Mouse (Mus musculus) kidney, embryonic 14.5 days (tissue): ENCODE measurements around the gene Arl8a. TPM values are rescaled to one million over a fixed set of nuclear protein-coding genes. Genes with fewer than 3 reads are reported as not detected.
A peak's percentile ranks its signal among the peaks of the same experiment; 100 is the strongest.
"Not testable (repeated sequence)": the region's sequence is repeated elsewhere in the genome, so short reads cannot be mapped to it uniquely, and the experiment has no call there.

Experiments used
- ATAC-seq: fragments of 200-750 bp; cut with Nextera tagmentation; 2 replicates; pipeline ENCODE4 v1.8.0; 2017; ENCODE audit warnings: moderate number of reproducible peaks, mild to moderate bottlenecking, moderate TSS enrichment, moderate library complexity; ENCODE audit not compliant: low FRiP score, low TSS enrichment
- H3K27ac ChIP-seq: fragments of 300-500 bp; sonication (generic); 2 replicates; pipeline ENCODE4 v1.5.1; 2014; ENCODE audit warnings: low read depth, mild to moderate bottlenecking, low read length, moderate library complexity, mixed read lengths
- H3K27me3 ChIP-seq: fragments of 300-500 bp; sonication (generic); 2 replicates; pipeline ENCODE4 v1.6.1; 2014; ENCODE audit warnings: mild to moderate bottlenecking, low read length; ENCODE audit not compliant: control insufficient read depth, insufficient read depth
- H3K36me3 ChIP-seq: fragments of 300-500 bp; sonication (generic); 2 replicates; pipeline ENCODE4 v1.6.1; 2014; ENCODE audit warnings: low read length, mixed read lengths; ENCODE audit not compliant: control insufficient read depth, insufficient read depth
- H3K4me1 ChIP-seq: fragments of 300-500 bp; sonication (generic); 2 replicates; pipeline ENCODE4 v1.6.1; 2014; ENCODE audit warnings: low read length, mixed read lengths; ENCODE audit not compliant: control insufficient read depth, insufficient read depth
- H3K4me2 ChIP-seq: fragments of 300-500 bp; sonication (generic); replicated peaks from 2 replicates; pipeline ENCODE4 v1.6.1; 2014; ENCODE audit warnings: low read depth, mild to moderate bottlenecking, low read length
- H3K4me3 ChIP-seq: fragments of 300-500 bp; sonication (generic); 2 replicates; pipeline ENCODE4 v1.5.1; 2014; ENCODE audit warnings: mild to moderate bottlenecking, low read length
- H3K9ac ChIP-seq: fragments of 300-500 bp; sonication (generic); 2 replicates; pipeline ENCODE4 v1.6.1; 2014; ENCODE audit warnings: low read depth, mild to moderate bottlenecking, low read length, moderate library complexity
- H3K9me3 ChIP-seq: fragments of 300-500 bp; sonication (generic); 2 replicates; pipeline ENCODE4 v1.6.1; 2016; ENCODE audit warnings: low read length; ENCODE audit not compliant: control insufficient read depth
- WGBS: fragments of 180-500 bp; shearing (Covaris S2); extraction: QIAGEN DNeasy Blood & Tissue Kit; methylation state at CpG from one replicate; pipeline ENCODE4 v1.1.7; 2014; 5-methylcytosine and 5-hydroxymethylcytosine counted together
- polyA plus RNA-seq: library from polyadenylated mRNA; unstranded; fragments of >200 nt; fragmentation: Nextera tagmentation; extraction: Ambion mirVana; gene quantifications from 2 replicates; pipeline ENCODE4 v1.2.1, GENCODE M21; 2014

Arl8a gene
- polyA plus RNA-seq, 1 experiment from 2014 or later: 44.5 TPM

DNA sequence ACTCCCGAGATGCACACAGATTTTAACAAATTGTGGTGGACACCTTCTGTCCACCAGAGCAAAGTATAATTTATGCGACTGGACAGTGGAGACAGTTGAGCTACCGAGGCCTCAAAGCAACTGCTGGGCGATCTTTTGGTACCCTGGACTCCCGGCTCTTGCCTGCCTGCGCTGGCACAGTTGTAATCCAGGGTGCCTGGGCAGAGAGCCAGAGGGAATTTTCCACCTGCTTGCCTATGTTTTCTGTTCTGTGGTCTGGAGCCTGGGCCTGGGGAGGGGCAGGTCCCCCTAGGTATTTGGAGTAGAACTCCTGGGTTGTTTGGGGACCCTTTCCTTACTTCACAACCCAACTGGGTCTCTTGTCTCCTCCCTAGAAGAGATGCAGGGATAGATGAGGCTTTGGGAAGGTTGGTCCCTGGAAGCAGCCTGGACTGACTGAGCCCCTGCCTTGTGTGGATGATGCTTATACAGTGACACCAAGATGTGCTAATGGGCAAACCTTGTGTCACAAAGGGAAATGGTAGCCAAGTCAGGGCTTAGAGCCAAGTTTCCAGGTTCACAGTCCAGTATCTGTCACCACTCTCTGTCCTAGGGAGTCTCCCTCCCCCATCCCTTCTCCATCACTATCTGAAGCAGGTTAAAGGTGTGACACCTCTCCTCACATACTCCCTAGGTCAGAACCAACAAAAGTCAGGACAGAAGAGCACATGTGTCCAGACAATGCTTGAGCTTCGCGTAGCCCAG is 35.4 kb downstream of the Arl8a start:
- 88% methylated on average over 8 of the region's 8 CpGs for WGBS

GRCm38 (mm10) chr1:135182975-135183374 is 36.4 kb downstream of the Arl8a start:
- no peak overlapping the region for H3K9ac ChIP-seq
- peaks cover 10% of the 10 kb centered on the region; the same call in 1 of the 2 replicates for H3K4me1 ChIP-seq
- no peak overlapping the region for H3K4me3 ChIP-seq
- H3K9me3 ChIP-seq: no peaks in the 10 kb centered on the region
- WGBS: 64% methylated on average over 3 of the region's 3 CpGs
- no peaks in the 10 kb centered on the region for H3K27me3 ChIP-seq
- no peaks in the 10 kb centered on the region for H3K36me3 ChIP-seq
- 0 out of 2 replicates have a peak, but pooled peaks have one; percentile 57 for ATAC-seq
- H3K27ac ChIP-seq: no peak overlapping the region
- H3K4me2 ChIP-seq: no peak overlapping the region

More for the DNA sequence above, 35.4 kb downstream of the Arl8a start:
- H3K36me3 ChIP-seq: no peaks in the 10 kb centered on the region
- no peaks in the 10 kb centered on the region for H3K9me3 ChIP-seq
- no peak for ATAC-seq
- H3K27ac ChIP-seq: no peak overlapping the region
- H3K4me3 ChIP-seq: no peak overlapping the region
- H3K9ac ChIP-seq: no peak overlapping the region
- H3K4me1 ChIP-seq: peaks cover 10% of the 10 kb centered on the region; the same call in 1 of the 2 replicates
- no peak overlapping the region for H3K4me2 ChIP-seq
- H3K27me3 ChIP-seq: no peaks in the 10 kb centered on the region

- no peak overlapping the region for H3K4me3 ChIP-seq
- no peak overlapping the region for H3K4me2 ChIP-seq
- peaks cover 10% of the 10 kb centered on the region; the same call in 1 of the 2 replicates for H3K4me1 ChIP-seq
- no peaks in the 10 kb centered on the region for H3K27me3 ChIP-seq
- ATAC-seq: 0 out of 2 replicates have a peak, but pooled peaks have one; percentile 16
- no peaks in the 10 kb centered on the region for H3K9me3 ChIP-seq
- H3K36me3 ChIP-seq: no peaks in the 10 kb centered on the region
- 60% methylated on average over 4 of the region's 4 CpGs for WGBS
- H3K9ac ChIP-seq: no peak overlapping the region
- H3K27ac ChIP-seq: no peak overlapping the region
Measured at GRCm38 (mm10) chr1:135183448-135183847, 36.8 kb downstream of the Arl8a start.

GRCm38 (mm10) chr1:135183941-135184570 is 37.4 kb downstream of the Arl8a start:
- Histone ChIP-seq H3K36me3 (no peaks in the 10 kb centered on the region), H3K27me3 (no peaks in the 10 kb centered on the region), H3K4me3 (no peak overlapping the region), H3K4me1 (peaks cover 10% of the 10 kb centered on the region; the same call in 1 of the 2 replicates), H3K9ac (no peak overlapping the region), H3K9me3 (no peaks in the 10 kb centered on the region), H3K4me2 (no peak overlapping the region), H3K27ac (no peak overlapping the region)
- ATAC-seq: no peak
- 67% methylated on average over 11 of the region's 11 CpGs for WGBS

- Histone ChIP-seq H3K27ac (no peak overlapping the region), H3K9me3 (no peaks in the 10 kb centered on the region), H3K27me3 (no peaks in the 10 kb centered on the region), H3K4me1 (peaks cover 10% of the 10 kb centered on the region; the same call in 1 of the 2 replicates), H3K36me3 (no peaks in the 10 kb centered on the region), H3K4me2 (no peak overlapping the region), H3K9ac (no peak overlapping the region), H3K4me3 (no peak overlapping the region)
- whole genome bisulfite sequencing: 67% methylated on average over 5 of the region's 5 CpGs
- no peak for ATAC-seq
Measured at GRCm38 (mm10) chr1:135185936-135186335, 39.3 kb downstream of the Arl8a start.

- H3K4me1 ChIP-seq: peaks cover 10% of the 10 kb centered on the region; the same call in 1 of the 2 replicates
- no peak for ATAC-seq
- H3K9ac ChIP-seq: no peak overlapping the region
- no peaks in the 10 kb centered on the region for H3K9me3 ChIP-seq
- no peak overlapping the region for H3K4me2 ChIP-seq
- WGBS: 49% methylated on average over 8 of the region's 8 CpGs
- no peaks in the 10 kb centered on the region for H3K27me3 ChIP-seq
- no peak overlapping the region for H3K4me3 ChIP-seq
- no peak overlapping the region for H3K27ac ChIP-seq
- no peaks in the 10 kb centered on the region for H3K36me3 ChIP-seq
Measured at GRCm38 (mm10) chr1:135186427-135186826, 39.8 kb downstream of the Arl8a start.

DNA sequence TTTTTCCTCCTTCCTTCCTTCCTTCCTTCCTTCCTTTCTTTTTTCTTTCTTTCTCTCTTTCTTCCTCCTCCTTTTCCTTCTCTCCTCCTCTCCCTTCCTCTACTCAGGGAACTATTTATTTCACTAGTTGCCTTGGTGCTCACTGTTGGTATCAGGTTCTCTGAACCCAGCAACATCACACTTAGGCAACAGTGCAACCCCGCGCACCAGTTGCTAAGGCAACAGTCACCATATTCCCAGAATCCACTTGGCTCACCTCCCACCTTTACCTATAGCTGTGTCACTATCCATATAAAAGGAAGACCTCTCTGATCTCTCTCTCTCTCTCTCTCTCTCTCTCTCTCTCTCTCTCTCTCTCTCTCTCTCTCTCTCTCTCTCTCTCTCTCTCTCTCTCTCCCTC is 40.4 kb downstream of the Arl8a start:
- not testable (repeated sequence) for H3K27ac ChIP-seq, H3K36me3 ChIP-seq, H3K4me2 ChIP-seq, H3K27me3 ChIP-seq, ATAC-seq, H3K9ac ChIP-seq, H3K4me3 ChIP-seq, H3K4me1 ChIP-seq, H3K9me3 ChIP-seq
- WGBS: 48% methylated on average over 2 of the region's 2 CpGs

- Histone ChIP-seq H3K9me3 (no peaks in the 10 kb centered on the region), H3K4me3 (no peak overlapping the region), H3K27me3 (no peaks in the 10 kb centered on the region), H3K4me1 (peaks cover 3% of the 10 kb centered on the region; the same call in 1 of the 2 replicates), H3K27ac (no peak overlapping the region), H3K4me2 (no peak overlapping the region), H3K36me3 (no peaks in the 10 kb centered on the region), H3K9ac (no peak overlapping the region)
- ATAC-seq: no peak
- WGBS: 59% methylated on average over 3 of the region's 3 CpGs
Measured at GRCm38 (mm10) chr1:135188197-135188596, 41.6 kb downstream of the Arl8a start.

GRCm38 (mm10) chr1:135189186-135189585 is 42.6 kb downstream of the Arl8a start:
- Histone ChIP-seq H3K4me2 (no peak overlapping the region), H3K27ac (no peak overlapping the region), H3K9ac (no peak overlapping the region), H3K9me3 (no peaks in the 10 kb centered on the region), H3K36me3 (no peaks in the 10 kb centered on the region), H3K4me3 (no peak overlapping the region), H3K4me1 (0 out of 2 replicates have a peak, but pooled peaks cover under 1% of the 10 kb centered on the region), H3K27me3 (no peaks in the 10 kb centered on the region)
- 90% methylated on average over 4 of the region's 4 CpGs for WGBS
- no peak for ATAC-seq
